Mouse (Mus musculus): Measurements from ENCODE around the gene Wbp1. TPM values are rescaled to one million over a fixed set of nuclear protein-coding genes. Genes with fewer than 3 reads are reported as not detected.
A peak's percentile ranks its signal among the peaks of the same experiment; 100 is the strongest.

The Wbp1 gene
- polyA plus RNA-seq, 1 experiment from 2014 or later, result 212 TPM

GRCm38 (mm10) chr6:83137576-83137950 lies 16.2 kb upstream of the Wbp1 start:
- peaks cover 57% of the 10 kb centered on the region for H3K4me1 ChIP-seq
- under 1% methylated on average over 12 of the region's 12 CpGs for WGBS

GRCm38 (mm10) chr6:83136881-83137575 lies 15.7 kb upstream of the Wbp1 start:
- peaks cover 16% of the 10 kb centered on the region for H3K27me3 ChIP-seq
- no peaks in the 10 kb centered on the region for H3K9me3 ChIP-seq (replicated peaks)
- H3K4me2 ChIP-seq (replicated peaks), result peak overlapping the region; percentile 72
- H3K9ac ChIP-seq, result peak overlapping the region; percentile 70
- peak overlapping the region; percentile 93 for H3K27ac ChIP-seq
- peak overlapping the region; percentile 41 for H3K4me3 ChIP-seq
- peaks cover 52% of the 10 kb centered on the region for H3K4me1 ChIP-seq
- WGBS, result under 1% methylated on average over 26 of the region's 26 CpGs
- peak; percentile 85 for ATAC-seq (ENCODE audit: low FRiP score)
- H3K36me3 ChIP-seq, result no peaks in the 10 kb centered on the region

More at GRCm38 (mm10) chr6:83137576-83137950, 16.2 kb upstream of the Wbp1 start:
- Histone ChIP-seq H3K9me3 (replicated peaks) (no peaks in the 10 kb centered on the region), H3K27ac (peak overlapping the region; percentile 93), H3K9ac (peak overlapping the region; percentile 70), H3K4me2 (replicated peaks) (peak overlapping the region; percentile 72), H3K36me3 (no peaks in the 10 kb centered on the region), H3K4me3 (peak overlapping the region; percentile 41), H3K27me3 (peaks cover 16% of the 10 kb centered on the region)
- peak; percentile 66 for ATAC-seq (ENCODE audit: low FRiP score)

- ATAC-seq (ENCODE audit: low FRiP score), result peak; percentile 7; the same call in 1 of the 2 replicates
- Histone ChIP-seq H3K4me3 (peak overlapping the region; percentile 41), H3K27ac (peak overlapping the region; percentile 93), H3K9me3 (replicated peaks) (no peaks in the 10 kb centered on the region), H3K4me2 (replicated peaks) (peak overlapping the region; percentile 72), H3K9ac (peak overlapping the region; percentile 70), H3K36me3 (no peaks in the 10 kb centered on the region), H3K4me1 (peaks cover 45% of the 10 kb centered on the region), H3K27me3 (peaks cover 16% of the 10 kb centered on the region)
- 6% methylated on average over 5 of the region's 5 CpGs for WGBS
Observed at GRCm38 (mm10) chr6:83136291-83136880, 15.0 kb upstream of the Wbp1 start.

- H3K27me3 ChIP-seq, result peaks cover 16% of the 10 kb centered on the region
- peak overlapping the region; percentile 72 for H3K4me2 ChIP-seq (replicated peaks)
- H3K36me3 ChIP-seq, result no peaks in the 10 kb centered on the region
- peak overlapping the region; percentile 41 for H3K4me3 ChIP-seq
- H3K9me3 ChIP-seq (replicated peaks), result no peaks in the 10 kb centered on the region
- ATAC-seq (ENCODE audit: low FRiP score), result no peak
- peak overlapping the region; percentile 93; the same call in 1 of the 2 replicates for H3K27ac ChIP-seq
- WGBS, result 3% methylated on average over 37 of the region's 37 CpGs
- H3K9ac ChIP-seq, result peak overlapping the region; percentile 70
- peaks cover 42% of the 10 kb centered on the region for H3K4me1 ChIP-seq
Observed at GRCm38 (mm10) chr6:83135571-83136161, 14.3 kb upstream of the Wbp1 start.

GRCm38 (mm10) chr6:83134951-83135513 lies 13.7 kb upstream of the Wbp1 start, which contains the start of gene Rtkn:
Gene Rtkn (plus strand): TSS chr6:83135463.
- peaks cover 16% of the 10 kb centered on the region for H3K27me3 ChIP-seq
- H3K4me1 ChIP-seq, result peaks cover 42% of the 10 kb centered on the region
- peak within 1 kb of the TSS; percentile 72 for H3K4me2 ChIP-seq (replicated peaks)
- 55% methylated on average over 7 of the region's 7 CpGs for WGBS
- H3K9ac ChIP-seq, result peak within 1 kb of the TSS; percentile 70
- peak within 1 kb of the TSS; percentile 41 for H3K4me3 ChIP-seq
- peak within 1 kb of the TSS; percentile 93 for H3K27ac ChIP-seq
- no peaks in the 10 kb centered on the region for H3K36me3 ChIP-seq
- ATAC-seq (ENCODE audit: low FRiP score), result no peak
- no peaks in the 10 kb centered on the region for H3K9me3 ChIP-seq (replicated peaks)

GRCm38 (mm10) chr6:83134226-83134625 lies 12.9 kb upstream of the Wbp1 start:
- WGBS, result 72% methylated on average over 3 of the region's 3 CpGs
- Histone ChIP-seq H3K9ac (no peak overlapping the region), H3K36me3 (no peaks in the 10 kb centered on the region), H3K27me3 (peaks cover 16% of the 10 kb centered on the region), H3K4me3 (no peak overlapping the region), H3K4me2 (replicated peaks) (no peak overlapping the region), H3K4me1 (peaks cover 41% of the 10 kb centered on the region), H3K9me3 (replicated peaks) (no peaks in the 10 kb centered on the region), H3K27ac (no peak overlapping the region)
- ATAC-seq (ENCODE audit: low FRiP score), result no peak

- no peak for ATAC-seq (ENCODE audit: low FRiP score)
- Histone ChIP-seq H3K4me1 (peaks cover 22% of the 10 kb centered on the region), H3K27ac (no peak overlapping the region), H3K36me3 (no peaks in the 10 kb centered on the region), H3K4me3 (no peak overlapping the region), H3K27me3 (peaks cover 16% of the 10 kb centered on the region), H3K9me3 (replicated peaks) (no peaks in the 10 kb centered on the region), H3K9ac (no peak overlapping the region), H3K4me2 (replicated peaks) (no peak overlapping the region)
- 89% methylated on average over 9 of the region's 9 CpGs for WGBS
Observed at GRCm38 (mm10) chr6:83132176-83132919, 11.0 kb upstream of the Wbp1 start.

- Histone ChIP-seq H3K27ac (no peak overlapping the region), H3K4me3 (no peak overlapping the region), H3K27me3 (peaks cover 16% of the 10 kb centered on the region), H3K4me1 (peaks cover 18% of the 10 kb centered on the region), H3K9ac (no peak overlapping the region), H3K36me3 (no peaks in the 10 kb centered on the region), H3K4me2 (replicated peaks) (no peak overlapping the region), H3K9me3 (replicated peaks) (no peaks in the 10 kb centered on the region)
- ATAC-seq (ENCODE audit: low FRiP score), result no peak
- WGBS, result 73% methylated on average over 6 of the region's 6 CpGs
Observed at GRCm38 (mm10) chr6:83131469-83132034, 10.2 kb upstream of the Wbp1 start.

GRCm38 (mm10) chr6:83127419-83127818 lies 6.1 kb upstream of the Wbp1 start:
- no peak overlapping the region for H3K4me3 ChIP-seq
- H3K4me1 ChIP-seq, result peaks cover 24% of the 10 kb centered on the region
- no peaks in the 10 kb centered on the region for H3K36me3 ChIP-seq
- 95% methylated on average over 5 of the region's 5 CpGs for WGBS
- no peaks in the 10 kb centered on the region for H3K9me3 ChIP-seq (replicated peaks)
- no peak overlapping the region for H3K9ac ChIP-seq
- ATAC-seq (ENCODE audit: low FRiP score), result no peak
- no peaks in the 10 kb centered on the region for H3K27me3 ChIP-seq
- H3K4me2 ChIP-seq (replicated peaks), result no peak overlapping the region
- H3K27ac ChIP-seq, result no peak overlapping the region

GRCm38 (mm10) chr6:83125331-83125730 lies 4.0 kb upstream of the Wbp1 start, which contains the start of gene Ino80b:
Gene Ino80b (minus strand): TSS chr6:83125431.
- Histone ChIP-seq H3K4me2 (replicated peaks) (peak within 1 kb of the TSS; percentile 71), H3K9ac (peak within 1 kb of the TSS; percentile 79), H3K27me3 (no peaks in the 10 kb centered on the region), H3K4me3 (peak within 1 kb of the TSS; percentile 69), H3K27ac (peak within 1 kb of the TSS; percentile 74), H3K9me3 (replicated peaks) (no peaks in the 10 kb centered on the region), H3K4me1 (peaks cover 32% of the 10 kb centered on the region), H3K36me3 (no peaks in the 10 kb centered on the region)
- WGBS, result 23% methylated on average over 5 of the region's 5 CpGs
- ATAC-seq (ENCODE audit: low FRiP score), result no peak

- Histone ChIP-seq H3K27ac (peak overlapping the region; percentile 74), H3K9ac (peak overlapping the region; percentile 79), H3K27me3 (no peaks in the 10 kb centered on the region), H3K9me3 (replicated peaks) (no peaks in the 10 kb centered on the region), H3K4me1 (peaks cover 37% of the 10 kb centered on the region), H3K36me3 (no peaks in the 10 kb centered on the region), H3K4me2 (replicated peaks) (peak overlapping the region; percentile 71), H3K4me3 (peak overlapping the region; percentile 69)
- no peak for ATAC-seq (ENCODE audit: low FRiP score)
- under 1% methylated on average over 30 of the region's 30 CpGs for WGBS
Observed at GRCm38 (mm10) chr6:83124851-83125312, 3.5 kb upstream of the Wbp1 start.

All from hindbrain, embryonic 12.5 days (tissue).